Mouse (Mus musculus): Measurements from ENCODE around the gene Slc5a3.

Slc5a3 gene

DNA sequence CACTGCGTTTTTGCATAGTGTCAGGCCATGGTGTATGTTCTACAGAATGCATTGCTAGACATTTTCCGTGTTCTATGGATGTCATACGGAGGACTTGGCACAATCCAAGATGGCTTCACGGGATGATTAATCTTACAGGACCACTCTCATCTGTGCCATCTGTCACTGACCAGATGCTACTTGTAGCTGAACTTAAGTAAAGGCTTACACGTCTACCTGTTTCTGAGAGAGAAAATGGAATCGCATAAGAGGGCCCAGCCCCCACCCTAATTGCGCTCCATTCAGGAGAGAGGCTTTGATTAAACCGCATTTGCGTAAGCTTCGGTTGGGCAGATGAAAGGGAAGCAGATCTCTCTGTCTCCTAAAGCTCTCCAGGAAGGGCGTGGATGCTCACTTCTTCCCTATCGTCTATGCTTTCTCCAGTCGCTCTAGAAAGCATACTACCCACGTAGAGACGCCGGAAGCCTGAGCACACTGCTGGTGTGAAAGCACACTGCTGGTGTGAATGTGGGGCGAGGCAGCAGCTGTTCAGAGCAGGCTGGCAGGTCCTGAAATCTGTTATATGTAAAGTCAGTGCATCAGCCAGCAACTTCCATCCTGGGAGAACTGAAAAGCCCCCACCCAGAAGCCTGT lies 62.9 kb downstream of the Slc5a3 start:
- no peak for DNase-seq (ENCODE audit: low spot score)

DNA sequence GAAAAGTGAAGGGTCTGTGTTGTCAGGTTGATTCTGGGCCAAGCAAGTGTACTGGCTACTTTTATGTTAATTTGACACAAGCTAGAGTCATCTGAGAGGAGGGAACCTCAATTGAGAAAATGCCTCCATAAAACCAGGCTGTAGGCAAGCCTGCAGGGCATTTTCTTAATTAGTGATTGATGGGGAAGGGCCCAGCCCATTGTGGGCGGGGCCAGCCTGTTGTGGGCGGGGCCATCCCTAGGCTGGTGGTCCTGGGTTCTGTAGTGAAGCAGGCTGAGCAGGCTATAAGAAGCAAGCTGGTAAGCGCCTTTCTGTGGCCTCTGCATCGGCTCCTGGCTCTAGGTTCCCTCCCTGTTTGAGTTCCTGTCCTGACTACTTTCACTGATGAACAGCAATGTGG lies 69.1 kb downstream of the Slc5a3 start:
- DNase-seq (ENCODE audit: low spot score), result no peak

DNA sequence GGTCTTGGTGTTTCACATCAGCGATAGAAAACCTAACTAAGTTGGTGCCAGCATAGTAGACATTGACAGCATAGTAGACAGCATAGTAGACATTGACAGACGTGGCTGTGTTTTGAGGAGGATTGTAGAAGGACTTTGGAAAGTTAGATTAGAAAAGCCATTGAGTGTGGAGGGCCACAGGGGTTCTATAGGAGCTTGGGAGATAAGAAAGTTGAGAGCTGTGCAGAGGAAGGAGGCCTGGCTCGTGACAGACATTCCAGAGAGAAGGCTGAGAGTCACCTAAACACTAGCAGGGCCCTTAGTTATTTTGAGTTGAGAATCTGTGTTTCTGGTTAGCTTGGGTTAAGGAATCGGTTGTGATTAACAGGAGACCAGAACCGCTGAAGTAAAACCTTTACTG lies 69.5 kb downstream of the Slc5a3 start:
- no peak for DNase-seq (ENCODE audit: low spot score)

DNA sequence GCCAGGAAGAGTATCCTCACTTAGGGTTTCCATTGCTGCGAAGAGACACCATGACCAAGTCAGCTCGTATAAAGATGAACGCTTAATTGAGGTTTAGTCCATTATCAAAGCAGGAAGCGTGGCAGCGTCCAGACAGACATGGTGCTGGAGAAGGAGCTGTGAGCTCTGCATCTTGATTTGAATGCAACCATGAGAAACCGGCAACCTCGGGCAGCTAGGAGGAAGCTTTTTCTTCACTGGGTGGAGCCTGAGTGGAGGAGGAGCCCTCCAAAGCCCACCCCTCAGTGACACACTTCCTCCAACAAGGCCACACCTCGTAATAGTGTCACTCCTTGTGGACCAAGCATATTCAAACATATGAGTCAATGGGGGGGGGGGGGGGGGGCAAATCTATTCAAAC lies 71.7 kb downstream of the Slc5a3 start:
- DNase-seq (ENCODE audit: low spot score), result no peak

DNA sequence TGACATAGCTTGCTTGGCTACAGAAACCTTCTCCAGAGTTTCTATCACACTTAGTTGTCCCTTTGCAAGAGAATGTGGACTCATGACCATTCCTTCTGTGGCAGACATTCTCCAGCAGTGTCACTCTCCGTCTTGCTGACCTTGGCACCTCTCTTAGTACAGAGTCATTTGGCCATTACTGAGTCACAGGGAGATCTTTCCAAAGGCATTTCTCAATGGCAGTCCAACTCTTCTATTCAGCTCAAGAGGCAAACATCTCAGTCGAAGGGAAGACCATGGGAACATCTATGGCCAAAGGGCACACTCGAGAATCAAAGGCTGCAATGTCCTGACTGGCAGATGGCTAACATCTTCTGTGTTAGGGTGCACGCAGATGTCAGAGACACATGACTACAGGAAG lies 74.4 kb downstream of the Slc5a3 start:
- no peak for DNase-seq (ENCODE audit: low spot score)

DNA sequence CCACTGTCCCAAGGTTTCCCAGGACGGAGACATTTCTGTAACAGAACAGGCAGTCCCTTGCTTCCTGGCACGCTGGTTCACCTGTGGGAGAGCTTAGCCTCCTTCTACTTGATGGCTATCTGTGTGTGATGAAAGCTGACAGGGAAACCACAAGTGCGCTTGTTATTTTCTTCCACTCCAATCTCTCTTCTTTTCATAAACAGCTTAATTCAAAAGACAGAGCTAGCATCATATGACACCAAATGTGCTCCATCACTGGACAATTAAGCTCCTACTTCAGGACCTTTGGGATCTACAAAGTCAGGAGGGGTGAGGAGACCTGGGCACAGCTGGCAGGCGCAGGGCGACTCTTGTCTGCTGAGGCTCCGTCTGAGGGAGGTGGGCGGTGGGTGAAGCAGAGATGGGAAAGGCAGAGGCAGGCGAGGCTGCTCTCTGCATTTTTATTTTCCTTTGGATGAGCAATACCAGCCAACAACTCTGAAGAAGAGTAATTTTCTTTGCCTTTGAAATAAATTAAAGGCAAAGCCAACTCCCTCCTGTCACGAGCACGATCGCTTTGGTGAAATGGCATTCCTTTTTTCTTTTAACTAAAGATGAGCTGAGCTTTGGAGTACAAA lies 76.1 kb downstream of the Slc5a3 start:
- no peak for DNase-seq (ENCODE audit: low spot score)

DNA sequence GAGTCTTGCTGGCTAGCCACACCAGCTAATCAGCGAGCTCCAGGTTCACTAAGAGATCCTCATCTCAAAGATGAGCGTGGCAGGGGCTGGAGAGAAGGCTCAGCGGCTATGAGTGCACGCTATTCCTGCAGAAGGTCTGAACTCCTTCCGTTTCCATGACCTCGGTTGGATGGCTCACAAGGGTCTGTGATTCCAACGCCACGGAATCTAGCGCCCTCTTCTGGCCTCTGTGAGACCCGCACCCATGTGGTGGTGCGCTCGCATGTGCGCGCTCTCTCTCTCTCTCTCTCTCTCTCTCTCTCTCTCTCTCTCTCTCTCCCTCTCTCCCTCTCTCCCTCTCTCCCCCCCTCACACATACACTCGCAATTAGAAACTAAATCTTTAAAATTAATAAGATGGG lies 78.2 kb downstream of the Slc5a3 start:
- DNase-seq (ENCODE audit: low spot score), result no peak
